Mouse (Mus musculus): ENCODE data around the gene Emc4. TPM values are rescaled to one million over a fixed set of nuclear protein-coding genes. Genes with fewer than 3 reads are reported as not detected.

The Emc4 gene
- 112 and 114 TPM in 2 replicates for polyA plus RNA-seq (2016; fragmentation: Nextera tagmentation; extraction: Ambion mirVana)

DNA sequence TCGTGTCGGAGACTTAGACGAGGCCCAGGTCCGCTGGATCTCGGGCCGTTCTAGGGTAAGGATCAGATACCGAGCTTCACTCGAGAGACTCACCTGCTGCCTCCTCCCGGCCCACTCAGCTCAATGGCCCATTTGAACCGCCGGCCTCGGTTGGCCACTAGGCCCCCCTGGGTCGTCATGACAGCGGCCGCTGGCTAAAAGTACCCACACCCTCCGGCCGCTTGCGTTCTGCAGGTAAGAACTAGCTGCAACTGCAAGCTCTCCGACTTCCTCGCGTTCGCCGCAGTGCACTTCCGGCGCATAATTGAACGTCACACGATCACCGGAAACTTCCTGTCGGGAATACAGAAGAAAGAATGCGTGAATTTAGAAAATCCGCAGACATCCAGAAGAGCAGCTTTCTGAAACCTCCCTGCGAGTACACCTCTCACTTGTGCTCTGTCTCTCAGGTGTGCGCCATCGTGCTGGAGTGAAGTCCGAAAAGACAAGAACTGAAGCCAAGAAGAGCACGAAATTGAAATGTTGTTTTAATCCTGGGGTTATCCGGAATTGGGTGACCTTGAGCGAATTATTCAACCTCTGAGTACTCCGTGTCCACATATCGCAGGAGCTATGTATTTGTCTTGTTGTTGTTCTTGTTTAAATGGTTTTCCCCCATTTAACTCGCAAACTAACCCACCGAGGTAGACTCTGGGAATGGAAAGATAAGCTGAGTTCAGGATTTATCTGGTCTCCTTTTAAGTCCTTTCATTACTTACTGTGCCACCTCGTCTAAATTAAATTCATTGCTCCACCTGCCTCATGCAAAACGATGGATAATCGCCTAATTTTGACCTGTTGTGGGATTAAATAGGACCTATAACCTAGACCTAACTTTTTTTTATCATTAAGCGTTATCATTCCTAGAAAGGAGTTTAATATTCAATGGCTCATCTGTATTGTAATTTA, at the start of gene Emc4:
Emc4 (minus strand) TSS at position 302 of the 948 bp plus-strand sequence.
- peak within 1 kb of the TSS; percentile 75 for H3K9ac ChIP-seq (replicated peaks)
- no peaks in the 10 kb centered on the region for H3K9me3 ChIP-seq
- peak within 1 kb of the TSS; percentile 79 for H3K27ac ChIP-seq (replicated peaks)
- H3K4me1 ChIP-seq, result peaks cover 13% of the 10 kb centered on the region
- H3K36me3 ChIP-seq, result peaks cover 20% of the 10 kb centered on the region
- no peaks in the 10 kb centered on the region for H3K27me3 ChIP-seq
- H3K4me2 ChIP-seq (replicated peaks), result peak within 1 kb of the TSS; percentile 82
- ATAC-seq (ENCODE audit: low FRiP score, low read depth), result peak; percentile 88
- peak within 1 kb of the TSS; percentile 70 for H3K4me3 ChIP-seq
- 2% methylated on average over 46 of the region's 46 CpGs for WGBS

DNA sequence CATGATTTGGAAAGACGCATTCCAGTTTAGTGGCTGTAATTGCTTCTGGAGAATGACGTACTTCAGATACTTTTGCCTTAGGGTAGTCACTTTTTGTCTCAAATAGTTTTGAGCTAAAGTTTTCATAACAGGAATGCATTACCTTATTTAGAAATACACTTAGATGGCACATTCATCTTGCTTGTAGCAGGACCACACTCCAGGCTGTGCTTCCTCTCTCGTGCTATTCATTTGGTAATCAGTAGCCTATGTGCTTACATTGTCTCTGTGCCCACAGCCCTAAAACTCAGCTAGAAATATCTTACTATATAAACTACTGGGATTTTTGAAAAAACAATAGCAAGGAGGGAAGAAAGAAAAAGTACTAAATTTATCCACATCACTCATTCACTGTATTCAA, 39.2 kb upstream of the Emc4 start:
- Histone ChIP-seq H3K27ac (replicated peaks) (no peak overlapping the region), H3K27me3 (no peaks in the 10 kb centered on the region), H3K4me1 (no peaks in the 10 kb centered on the region), H3K9ac (replicated peaks) (no peak overlapping the region), H3K4me3 (no peak overlapping the region), H3K9me3 (no peaks in the 10 kb centered on the region), H3K36me3 (peaks cover 18% of the 10 kb centered on the region), H3K4me2 (replicated peaks) (no peak overlapping the region)
- 96% methylated on average over 3 of the region's 3 CpGs for WGBS
- no peak for ATAC-seq (ENCODE audit: low FRiP score, low read depth)

DNA sequence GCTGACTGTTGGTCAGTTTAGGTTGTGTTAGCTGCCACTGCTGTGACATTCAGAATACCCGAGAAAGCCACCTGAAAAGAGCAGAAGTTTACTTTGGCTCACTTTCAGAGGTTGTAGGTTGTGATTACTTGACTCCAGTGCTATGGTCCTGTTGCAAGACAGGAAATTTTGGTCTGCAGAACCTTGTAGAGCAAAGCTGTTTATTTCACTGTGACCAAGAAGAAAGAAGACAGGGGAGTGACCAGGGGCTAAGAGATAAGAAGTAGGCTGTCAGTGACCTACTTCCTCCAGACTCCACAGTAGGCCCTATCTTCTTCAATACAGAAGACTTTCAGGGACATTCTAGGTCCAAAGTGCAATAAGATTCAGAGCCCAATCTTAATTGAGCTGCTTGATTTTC, 28.8 kb upstream of the Emc4 start:
- WGBS, result 84% methylated on average over 1 of the region's 1 CpGs
- Histone ChIP-seq H3K4me2 (replicated peaks) (no peak overlapping the region), H3K36me3 (0 out of 2 replicates have a peak, but pooled peaks cover 2% of the 10 kb centered on the region), H3K9ac (replicated peaks) (no peak overlapping the region), H3K27ac (replicated peaks) (no peak overlapping the region), H3K9me3 (no peaks in the 10 kb centered on the region), H3K4me1 (no peaks in the 10 kb centered on the region), H3K27me3 (no peaks in the 10 kb centered on the region), H3K4me3 (no peak overlapping the region)
- no peak for ATAC-seq (ENCODE audit: low FRiP score, low read depth)

DNA sequence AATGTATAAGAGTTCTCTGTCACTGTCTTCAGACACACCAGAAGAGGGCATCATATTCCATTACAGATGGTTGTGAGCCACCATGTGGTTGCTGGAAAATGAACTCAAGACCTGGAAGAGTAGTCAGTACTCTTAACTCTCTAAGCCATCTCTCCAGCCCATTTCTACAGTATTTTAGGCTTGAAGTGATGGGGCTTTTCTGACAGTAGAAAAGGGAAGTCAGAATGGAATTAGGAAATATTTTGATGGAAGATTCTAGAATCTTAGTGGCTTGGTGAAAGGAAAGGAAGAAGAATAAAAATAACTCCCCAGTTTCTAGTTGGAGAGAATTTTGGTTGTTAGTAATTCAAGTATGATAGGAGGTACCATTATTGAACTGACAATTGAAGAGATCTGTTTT, 26.1 kb upstream of the Emc4 start:
- no peak overlapping the region for H3K4me2 ChIP-seq (replicated peaks)
- ATAC-seq (ENCODE audit: low FRiP score, low read depth), result no peak
- no peak overlapping the region for H3K9ac ChIP-seq (replicated peaks)
- 0 out of 2 replicates have a peak, but pooled peaks cover 2% of the 10 kb centered on the region for H3K36me3 ChIP-seq
- no peaks in the 10 kb centered on the region for H3K9me3 ChIP-seq
- no peaks in the 10 kb centered on the region for H3K27me3 ChIP-seq
- H3K27ac ChIP-seq (replicated peaks), result no peak overlapping the region
- H3K4me3 ChIP-seq, result no peak overlapping the region
- no peaks in the 10 kb centered on the region for H3K4me1 ChIP-seq

DNA sequence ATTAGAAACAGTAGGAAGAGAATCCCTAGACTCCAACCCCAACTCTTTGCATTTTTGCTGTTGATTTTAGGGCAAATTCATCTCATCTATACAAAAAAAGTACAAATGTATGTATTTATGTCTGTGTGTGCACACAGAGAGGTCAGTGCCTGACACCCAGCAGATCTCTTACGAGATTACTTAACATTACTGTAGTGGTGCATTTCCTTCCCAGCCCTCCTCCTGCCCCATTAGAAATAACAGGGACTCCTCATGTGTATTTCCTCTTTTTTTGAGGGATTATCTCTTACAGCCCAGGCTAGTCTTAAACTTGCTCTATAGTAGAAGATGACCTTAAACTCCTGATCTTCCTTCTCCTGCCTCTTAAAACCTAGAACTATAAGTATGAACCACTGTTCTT, 24.9 kb upstream of the Emc4 start:
- Histone ChIP-seq H3K36me3 (0 out of 2 replicates have a peak, but pooled peaks cover 2% of the 10 kb centered on the region), H3K4me1 (no peaks in the 10 kb centered on the region), H3K27ac (replicated peaks) (no peak overlapping the region), H3K4me3 (no peak overlapping the region), H3K4me2 (replicated peaks) (no peak overlapping the region), H3K27me3 (no peaks in the 10 kb centered on the region), H3K9ac (replicated peaks) (no peak overlapping the region), H3K9me3 (no peaks in the 10 kb centered on the region)
- ATAC-seq (ENCODE audit: low FRiP score, low read depth), result no peak
- 89% methylated on average over 1 of the region's 1 CpGs for WGBS

DNA sequence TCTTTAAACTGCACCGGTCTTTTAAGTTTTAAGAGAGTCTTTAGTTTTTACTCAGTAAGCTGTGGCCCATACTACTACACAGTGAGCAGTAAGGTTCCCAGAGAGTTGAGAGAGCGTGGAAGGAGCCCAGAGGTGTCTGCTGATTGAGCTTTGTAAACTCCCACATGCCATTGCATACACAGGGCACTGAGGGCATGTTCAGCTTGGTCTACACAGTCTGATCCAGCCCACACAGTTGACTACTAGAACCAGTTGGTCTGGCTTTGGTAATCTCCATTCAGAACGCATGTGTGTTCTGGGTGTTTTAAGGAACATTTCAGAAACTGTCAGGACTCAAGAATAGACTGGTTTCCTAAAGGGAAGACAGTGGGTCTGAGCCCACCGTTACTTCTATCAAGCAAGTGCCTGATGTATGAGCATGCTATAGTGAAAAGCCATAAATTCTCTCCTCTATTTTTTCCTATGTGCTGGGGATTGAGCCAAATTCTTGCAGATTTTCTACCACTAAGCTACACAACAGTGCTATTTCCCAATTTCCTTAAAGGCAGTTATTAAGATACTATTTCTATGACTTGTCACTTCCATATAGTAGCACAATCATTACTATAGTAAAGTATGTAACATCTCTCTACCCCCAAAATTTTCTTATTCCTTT, 23.6 kb upstream of the Emc4 start:
- no peaks in the 10 kb centered on the region for H3K4me1 ChIP-seq
- no peaks in the 10 kb centered on the region for H3K9me3 ChIP-seq
- H3K36me3 ChIP-seq, result no peaks in the 10 kb centered on the region
- H3K4me2 ChIP-seq (replicated peaks), result no peak overlapping the region
- no peak overlapping the region for H3K4me3 ChIP-seq
- 92% methylated on average over 4 of the region's 4 CpGs for WGBS
- no peak for ATAC-seq (ENCODE audit: low FRiP score, low read depth)
- no peak overlapping the region for H3K27ac ChIP-seq (replicated peaks)
- no peaks in the 10 kb centered on the region for H3K27me3 ChIP-seq
- no peak overlapping the region for H3K9ac ChIP-seq (replicated peaks)

DNA sequence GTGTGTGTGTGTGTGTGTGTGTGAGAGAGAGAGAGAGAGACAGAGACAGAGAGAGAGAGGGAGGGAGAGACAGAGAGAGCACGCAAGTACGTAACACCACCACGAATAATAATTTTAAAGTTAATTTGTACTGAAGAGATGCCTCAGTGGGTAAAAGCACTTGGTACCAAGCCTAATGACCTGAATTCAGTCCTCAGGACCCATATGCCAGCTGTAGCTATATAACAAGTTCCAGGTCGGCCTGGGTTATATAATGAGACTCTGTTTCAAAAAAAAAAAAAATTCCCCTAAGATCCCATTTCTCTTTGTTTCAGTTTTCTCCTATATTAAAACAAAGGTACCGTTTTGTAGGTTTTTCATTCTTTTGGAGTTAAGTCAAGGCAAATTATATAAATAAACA, 23.0 kb upstream of the Emc4 start:
- H3K9ac ChIP-seq (replicated peaks), result no peak overlapping the region
- H3K9me3 ChIP-seq, result no peaks in the 10 kb centered on the region
- ATAC-seq (ENCODE audit: low FRiP score, low read depth), result no peak
- no peak overlapping the region for H3K27ac ChIP-seq (replicated peaks)
- no peaks in the 10 kb centered on the region for H3K36me3 ChIP-seq
- no peak overlapping the region for H3K4me3 ChIP-seq
- H3K27me3 ChIP-seq, result no peaks in the 10 kb centered on the region
- no peak overlapping the region for H3K4me2 ChIP-seq (replicated peaks)
- H3K4me1 ChIP-seq, result no peaks in the 10 kb centered on the region
- 92% methylated on average over 5 of the region's 5 CpGs for WGBS

DNA sequence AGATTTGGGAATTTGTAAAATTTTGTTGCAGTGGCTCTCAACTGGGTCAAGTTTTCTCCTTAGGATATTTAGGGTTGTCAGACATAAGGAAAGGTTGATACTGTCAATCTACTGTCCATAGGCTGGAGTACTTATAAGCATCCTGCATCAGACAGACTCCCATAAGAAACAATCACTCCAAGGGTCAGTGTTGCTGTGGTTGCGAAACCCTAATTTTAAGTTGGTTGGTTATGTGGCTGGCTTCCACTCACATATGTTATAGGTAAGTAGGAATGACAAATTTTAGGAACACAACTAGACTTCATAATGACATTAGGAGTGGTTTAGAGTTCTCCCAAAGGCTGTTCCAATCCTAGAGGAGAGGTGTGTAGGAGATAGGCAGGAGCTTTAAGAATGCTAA, 13.4 kb upstream of the Emc4 start:
- Histone ChIP-seq H3K27me3 (0 out of 2 replicates have a peak, but pooled peaks cover 3% of the 10 kb centered on the region), H3K9me3 (no peaks in the 10 kb centered on the region), H3K27ac (replicated peaks) (no peak overlapping the region), H3K4me3 (no peak overlapping the region), H3K9ac (replicated peaks) (no peak overlapping the region), H3K4me1 (peaks cover 11% of the 10 kb centered on the region), H3K36me3 (no peaks in the 10 kb centered on the region), H3K4me2 (replicated peaks) (no peak overlapping the region; the same call in 1 of the 2 replicates)
- no peak for ATAC-seq (ENCODE audit: low FRiP score, low read depth)
- WGBS, result 95% methylated on average over 1 of the region's 1 CpGs

DNA sequence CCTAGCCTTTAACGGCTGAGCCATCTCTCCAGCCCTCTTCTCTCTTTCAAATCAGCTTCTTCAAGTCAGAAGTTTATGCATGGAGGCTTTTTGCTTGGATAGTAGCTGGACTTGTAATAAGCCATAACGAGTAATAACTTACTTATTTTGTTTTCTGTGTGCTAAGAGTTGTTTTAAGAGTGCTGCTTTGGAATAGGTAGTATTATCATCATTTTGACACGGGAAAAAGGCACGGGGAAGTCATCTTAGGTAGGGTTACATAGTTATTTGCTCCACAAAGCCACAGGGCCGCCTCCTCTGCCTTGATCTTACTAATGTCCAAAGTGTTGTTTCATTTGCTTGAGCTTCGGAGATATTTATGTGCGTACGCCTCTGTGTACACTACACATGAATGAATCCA, 12.3 kb upstream of the Emc4 start:
- no peak for ATAC-seq (ENCODE audit: low FRiP score, low read depth)
- Histone ChIP-seq H3K9me3 (no peaks in the 10 kb centered on the region), H3K4me1 (peaks cover 11% of the 10 kb centered on the region), H3K4me2 (replicated peaks) (peak overlapping the region; percentile 61), H3K9ac (replicated peaks) (peak overlapping the region; percentile 95), H3K4me3 (peak overlapping the region; percentile 95), H3K36me3 (no peaks in the 10 kb centered on the region), H3K27me3 (0 out of 2 replicates have a peak, but pooled peaks cover 3% of the 10 kb centered on the region), H3K27ac (replicated peaks) (no peak overlapping the region)
- 57% methylated on average over 8 of the region's 8 CpGs for WGBS

DNA sequence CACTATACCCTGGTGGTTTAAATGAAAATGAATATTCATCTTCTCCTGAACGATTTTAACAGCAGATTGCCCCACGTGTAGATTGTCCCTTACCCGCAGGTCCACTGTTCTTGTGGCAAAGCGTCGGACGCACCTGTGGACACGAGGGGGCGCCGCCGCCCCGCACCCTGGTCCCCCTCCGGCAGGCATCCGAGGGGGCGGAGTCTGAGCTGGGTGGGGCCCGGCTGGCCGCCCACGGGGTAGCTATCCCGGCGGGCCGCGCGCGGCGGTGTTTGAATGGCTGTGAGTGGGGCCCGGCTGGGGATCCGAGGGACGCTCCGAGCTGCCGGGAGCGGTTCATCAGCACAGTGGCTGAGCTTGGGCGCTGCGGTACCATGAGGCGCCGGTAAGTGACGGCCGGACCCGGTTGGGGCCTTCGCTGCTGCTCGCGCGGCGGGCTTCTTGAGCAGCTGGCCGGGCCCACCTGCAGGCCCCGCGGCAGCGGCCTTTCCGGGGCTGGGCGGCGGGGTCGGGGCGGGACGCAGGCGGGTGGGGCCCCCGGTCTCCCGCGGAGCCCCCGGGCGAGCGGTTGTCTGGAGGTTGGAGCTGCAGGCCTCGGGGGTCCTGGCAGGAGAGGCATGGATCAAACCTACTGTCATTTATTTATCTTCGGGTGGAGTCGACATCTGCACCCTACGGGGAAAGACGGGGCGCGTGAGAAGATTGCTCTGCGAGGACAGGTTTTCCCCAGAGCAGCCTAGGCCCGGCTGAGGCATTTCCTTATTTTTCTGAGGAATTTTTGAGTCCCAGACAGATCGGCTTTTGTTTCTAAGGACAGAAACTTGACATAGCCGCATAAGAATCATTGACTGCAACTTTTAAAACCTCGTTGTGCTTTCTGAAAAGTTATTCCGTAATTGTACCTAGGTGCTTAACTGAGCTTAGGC, 11.4 kb upstream of the Emc4 start, which contains the start of gene Katnbl1:
Katnbl1 (plus strand) TSS at position 239 of the 926 bp plus-strand sequence.
- peak within 1 kb of the TSS; percentile 87 for H3K27ac ChIP-seq (replicated peaks)
- peak; percentile 100 for ATAC-seq (ENCODE audit: low FRiP score, low read depth)
- under 1% methylated on average over 72 of the region's 72 CpGs for WGBS
- H3K4me3 ChIP-seq, result peak within 1 kb of the TSS; percentile 95
- H3K4me1 ChIP-seq, result peaks cover 11% of the 10 kb centered on the region
- H3K27me3 ChIP-seq, result 0 out of 2 replicates have a peak, but pooled peaks cover 3% of the 10 kb centered on the region
- H3K36me3 ChIP-seq, result no peaks in the 10 kb centered on the region
- peak within 1 kb of the TSS; percentile 61 for H3K4me2 ChIP-seq (replicated peaks)
- peak within 1 kb of the TSS; percentile 95 for H3K9ac ChIP-seq (replicated peaks)
- no peaks in the 10 kb centered on the region for H3K9me3 ChIP-seq

DNA sequence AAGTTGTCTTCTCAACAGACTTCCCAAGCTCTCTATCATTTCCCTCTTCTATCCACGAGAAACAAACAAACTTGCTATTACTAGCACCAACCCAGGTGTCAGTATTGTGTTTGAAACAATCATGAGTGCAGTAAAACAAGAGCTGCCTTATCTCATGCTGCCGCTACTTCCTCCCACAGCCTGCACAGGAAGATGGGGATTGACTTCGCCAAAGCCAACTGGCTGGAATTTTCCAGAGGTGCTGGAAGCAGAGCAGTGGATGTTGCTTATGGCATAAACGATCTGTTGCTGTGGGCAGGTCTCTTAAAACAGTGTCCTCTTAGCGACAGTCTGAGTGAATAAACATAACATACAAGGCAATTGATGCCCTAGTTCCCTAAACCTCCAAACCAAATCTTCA, 6.8 kb upstream of the Emc4 start:
- Histone ChIP-seq H3K4me1 (no peaks in the 10 kb centered on the region), H3K4me2 (replicated peaks) (no peak overlapping the region), H3K27ac (replicated peaks) (no peak overlapping the region), H3K9ac (replicated peaks) (no peak overlapping the region), H3K4me3 (no peak overlapping the region), H3K36me3 (no peaks in the 10 kb centered on the region), H3K9me3 (no peaks in the 10 kb centered on the region), H3K27me3 (0 out of 2 replicates have a peak, but pooled peaks cover 3% of the 10 kb centered on the region)
- no peak for ATAC-seq (ENCODE audit: low FRiP score, low read depth)
- 62% methylated on average over 5 of the region's 5 CpGs for WGBS

All from midbrain, embryonic 12.5 days (tissue).